Mouse (Mus musculus): Measurements from ENCODE around the gene Rcan2.

Gene Rcan2

DNA sequence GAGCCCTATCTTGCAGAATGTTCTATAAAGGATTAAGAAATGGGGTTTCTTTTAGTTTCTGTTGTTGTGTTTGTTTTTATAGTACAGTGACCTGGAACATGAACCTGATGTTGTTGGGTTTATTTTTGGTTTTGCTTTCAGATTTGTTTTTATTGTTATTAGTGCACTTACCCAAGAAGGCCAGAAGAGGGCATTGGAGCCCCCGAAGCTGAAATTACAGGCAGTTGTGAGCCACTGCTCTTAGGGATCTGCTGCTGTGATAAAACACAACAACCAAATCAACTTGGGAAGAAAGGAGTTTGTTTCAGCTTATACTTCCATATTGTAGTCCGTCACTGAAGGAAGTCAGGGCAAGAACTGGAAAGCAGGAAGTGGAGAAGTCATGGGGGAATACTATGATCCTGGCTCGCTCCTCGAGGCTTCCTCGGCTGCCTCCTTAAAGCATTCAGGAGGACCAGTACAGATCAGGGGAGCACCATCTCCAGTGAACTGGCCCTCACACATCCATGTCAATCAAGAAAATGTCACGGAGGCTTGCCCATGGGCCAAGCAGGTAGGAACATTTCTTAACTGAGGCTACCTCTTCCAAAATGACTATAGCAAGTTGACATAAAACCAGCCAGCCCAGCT is 275.0 kb downstream of the Rcan2 start:
- peak; percentile 31 for DNase-seq (ENCODE audit: low read depth, low spot score)

DNA sequence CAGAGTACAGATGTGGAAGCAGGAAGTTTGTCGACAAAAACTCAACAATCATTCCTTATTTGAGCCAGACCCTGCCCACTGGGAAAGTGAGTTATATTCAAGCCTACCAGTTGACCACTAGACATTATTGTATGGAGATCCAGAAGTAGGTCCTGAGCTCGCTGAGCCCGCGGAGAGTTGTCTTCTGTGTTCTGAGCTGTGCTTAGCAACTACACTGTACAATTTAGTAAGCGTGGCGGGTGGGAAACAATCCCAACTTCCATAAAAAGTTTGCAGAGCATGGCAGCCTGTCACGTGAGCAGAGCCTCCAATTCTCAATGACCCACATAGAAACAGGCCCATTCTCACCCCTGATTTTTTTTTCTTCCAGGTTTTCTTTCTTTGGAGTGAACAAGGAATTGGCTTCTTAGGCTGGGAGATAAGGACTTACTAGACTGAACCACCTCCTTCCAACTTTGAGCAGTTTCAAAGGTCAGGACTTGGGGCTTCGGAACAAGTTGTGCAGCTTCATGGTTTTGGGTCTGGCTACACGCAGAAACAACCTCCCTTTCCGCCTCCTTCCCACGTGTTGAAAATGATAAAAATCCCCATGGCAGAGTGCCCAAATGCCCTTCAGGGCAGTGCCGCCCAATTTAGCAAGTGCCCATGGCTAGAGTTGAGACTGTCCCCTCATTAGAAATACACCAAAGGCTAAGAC is 276.1 kb downstream of the Rcan2 start:
- DNase-seq (ENCODE audit: low read depth, low spot score), result no peak

DNA sequence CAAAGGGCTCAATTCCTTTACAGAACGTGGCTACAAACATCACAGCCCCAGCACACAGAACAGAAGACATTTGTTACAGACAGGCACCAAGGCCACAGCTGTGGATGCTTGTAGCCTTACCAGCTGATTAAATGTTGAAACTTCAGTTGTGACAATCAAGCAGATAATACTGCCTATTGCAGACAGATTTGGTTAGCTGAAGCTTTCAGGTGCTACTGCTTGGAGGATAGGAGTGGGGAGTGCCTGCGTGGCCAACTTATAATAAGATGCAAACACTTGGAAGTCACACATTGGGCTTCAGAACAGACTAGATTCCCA is 276.7 kb downstream of the Rcan2 start:
- DNase-seq (ENCODE audit: low read depth, low spot score), result no peak

DNA sequence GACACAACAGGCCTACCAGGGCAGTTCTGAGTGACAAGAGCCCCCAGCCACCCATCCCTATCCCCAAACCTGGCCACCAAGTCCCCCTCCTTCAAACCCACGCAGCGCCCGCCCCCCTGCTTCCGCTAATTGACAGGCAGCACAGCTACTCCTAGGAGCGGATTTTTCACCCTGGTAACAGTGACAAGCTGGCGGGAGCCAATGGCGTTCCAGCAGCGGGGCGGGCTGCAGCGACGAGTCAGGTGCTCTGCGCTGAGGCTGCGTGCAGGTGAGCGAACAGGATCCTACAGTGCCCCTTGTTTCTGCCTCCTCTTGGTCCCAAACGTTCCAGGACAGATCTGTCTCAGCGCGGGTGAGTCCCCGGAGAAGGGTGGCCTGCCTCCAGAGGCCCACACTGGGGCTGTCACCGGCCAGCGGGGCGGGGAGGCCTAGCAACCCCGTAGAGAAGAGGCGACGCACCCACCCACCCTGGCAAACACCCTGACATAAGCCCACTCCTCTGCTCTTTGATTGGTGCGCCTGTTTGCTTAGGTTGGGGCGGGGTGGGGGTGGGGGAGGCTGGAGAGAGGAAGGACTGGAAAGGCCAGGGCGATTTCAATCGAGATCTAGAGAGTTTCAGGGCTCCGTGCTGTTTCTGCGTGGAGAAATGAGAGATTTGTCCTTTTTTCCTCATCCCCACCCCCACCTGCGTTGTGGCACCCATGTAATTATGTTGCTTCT is 277.6 kb downstream of the Rcan2 start, which contains the start of gene Enpp5:
Gene Enpp5, plus strand, starts transcription at position 183 of the 720 bp plus-strand sequence.
- DNase-seq (ENCODE audit: low read depth, low spot score), result peak; percentile 68

DNA sequence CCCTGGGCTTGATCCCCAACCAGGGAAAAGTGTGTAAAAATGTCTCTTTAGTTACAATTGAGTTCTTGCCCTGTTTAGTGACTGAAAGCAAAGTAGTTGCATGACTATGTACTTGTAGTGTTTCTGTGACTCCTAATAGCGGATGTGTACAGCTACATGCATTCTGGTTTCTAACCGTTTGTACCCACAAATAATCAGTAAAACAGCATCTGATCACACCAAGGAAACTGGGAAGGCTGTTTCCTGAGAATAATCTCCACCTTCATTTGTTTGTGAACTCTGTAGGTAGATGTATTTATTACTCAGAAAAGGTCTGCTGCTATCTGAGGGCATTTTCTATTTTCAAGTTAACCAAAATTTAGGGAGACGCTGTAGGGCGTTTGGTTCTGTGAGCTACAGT is 282.0 kb downstream of the Rcan2 start:
- no peak for DNase-seq (ENCODE audit: low read depth, low spot score)

DNA sequence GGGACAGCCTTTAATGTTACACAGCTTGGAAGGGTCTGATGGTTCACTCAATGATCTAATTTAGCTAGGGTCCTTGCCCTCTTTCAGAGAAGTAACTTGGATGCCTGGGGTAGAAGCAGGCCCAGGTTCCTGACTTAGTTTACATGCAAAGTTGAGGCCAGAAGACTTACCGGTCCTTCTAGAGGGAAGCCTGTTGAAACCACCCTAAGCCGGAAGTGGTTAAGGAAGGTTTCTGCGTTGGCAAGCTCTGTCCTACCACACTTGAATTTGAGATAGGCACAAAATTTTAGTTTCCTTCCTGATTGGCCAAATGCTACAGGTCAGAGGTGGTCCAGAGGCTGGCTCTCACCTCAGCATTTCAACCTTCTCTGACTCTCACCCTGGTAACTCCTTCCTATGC is 287.1 kb downstream of the Rcan2 start:
- no peak for DNase-seq (ENCODE audit: low read depth, low spot score)

All from mesoderm, embryonic 11.5 days (tissue).